Mouse (Mus musculus): ENCODE measurements around the gene Rasgef1b.

The Rasgef1b gene

DNA sequence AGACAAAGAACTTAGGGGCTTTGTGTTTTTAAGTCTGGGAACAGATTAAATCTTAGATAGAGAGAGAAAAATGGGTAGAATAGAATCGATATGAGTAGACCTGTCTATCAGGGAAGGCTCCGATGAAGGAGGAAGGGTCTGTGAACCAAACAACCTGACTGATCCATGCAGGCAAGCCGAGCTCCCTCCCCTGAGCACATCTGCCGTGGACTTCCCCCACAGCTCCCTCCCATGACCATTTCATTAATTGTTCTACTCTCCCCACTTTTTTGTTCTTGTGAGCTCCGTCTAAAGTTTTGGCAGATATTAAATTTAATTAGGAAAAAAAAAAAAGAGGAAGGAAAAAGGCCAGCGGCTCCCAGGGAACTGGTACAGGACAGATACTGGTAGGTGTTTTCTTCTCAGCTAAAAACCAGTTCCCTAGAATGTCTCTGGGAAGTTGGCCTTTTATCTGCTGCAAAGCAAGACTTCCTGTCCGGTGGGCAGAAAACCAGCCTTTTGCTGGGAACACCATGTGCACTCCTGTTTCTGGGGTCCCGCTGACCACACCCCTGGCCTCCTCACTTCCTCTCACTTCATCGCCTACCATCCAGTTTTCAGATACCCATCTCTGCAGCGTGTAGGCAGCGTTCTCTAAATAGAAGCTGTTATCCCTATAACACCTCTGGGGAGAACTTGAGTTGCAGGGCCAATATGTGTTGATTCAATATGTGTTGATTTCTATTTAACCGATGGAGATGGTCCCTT lies 437.6 kb downstream of the Rasgef1b start:
- no peak for DNase-seq (ENCODE audit: low read depth)

DNA sequence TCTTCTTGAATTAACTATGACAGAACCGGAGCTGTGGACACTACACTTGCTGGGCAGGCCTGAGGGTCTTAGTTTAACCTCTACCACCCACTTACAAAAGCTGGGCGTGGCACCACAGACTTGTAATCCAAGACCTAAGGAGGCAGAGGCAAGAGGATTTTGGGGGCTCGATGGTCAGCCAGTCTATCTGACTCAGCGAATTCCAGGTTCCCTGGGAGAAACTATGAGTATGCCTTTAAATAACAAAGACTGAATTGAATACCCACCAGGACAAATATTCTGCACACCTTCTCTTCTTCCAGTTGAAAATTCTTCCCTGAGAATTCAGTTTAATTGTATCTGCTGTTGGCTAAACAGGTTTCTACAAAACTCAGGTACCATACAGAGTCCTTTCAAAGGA lies 440.6 kb downstream of the Rasgef1b start:
- DNase-seq (ENCODE audit: low read depth) = no peak

DNA sequence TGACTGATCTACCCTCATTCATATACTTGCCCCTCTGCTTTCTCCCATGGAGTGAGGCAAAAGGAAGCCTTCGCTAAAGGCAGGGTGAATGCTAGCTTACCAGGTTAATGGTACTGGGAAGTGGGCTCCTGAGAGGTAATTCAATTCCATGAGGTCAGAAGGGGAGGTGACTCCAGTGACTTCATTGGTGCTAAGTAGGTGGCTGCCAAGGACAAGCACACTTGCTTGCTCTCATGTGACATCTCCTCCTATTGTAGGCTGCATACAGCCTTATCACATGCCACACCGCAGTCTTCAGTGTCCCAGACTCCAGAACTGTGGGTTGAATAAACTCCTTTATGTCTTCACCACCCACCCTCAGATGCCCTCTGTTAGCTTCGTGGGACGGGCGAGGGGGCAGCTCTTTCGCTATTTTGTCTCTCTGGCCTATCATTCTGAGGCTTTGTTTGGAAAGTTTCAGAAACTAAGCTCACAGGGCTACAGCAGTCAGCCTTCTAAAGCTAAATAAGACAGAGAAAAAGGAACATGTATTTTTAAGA lies 441.1 kb downstream of the Rasgef1b start:
- no peak for DNase-seq (ENCODE audit: low read depth)

DNA sequence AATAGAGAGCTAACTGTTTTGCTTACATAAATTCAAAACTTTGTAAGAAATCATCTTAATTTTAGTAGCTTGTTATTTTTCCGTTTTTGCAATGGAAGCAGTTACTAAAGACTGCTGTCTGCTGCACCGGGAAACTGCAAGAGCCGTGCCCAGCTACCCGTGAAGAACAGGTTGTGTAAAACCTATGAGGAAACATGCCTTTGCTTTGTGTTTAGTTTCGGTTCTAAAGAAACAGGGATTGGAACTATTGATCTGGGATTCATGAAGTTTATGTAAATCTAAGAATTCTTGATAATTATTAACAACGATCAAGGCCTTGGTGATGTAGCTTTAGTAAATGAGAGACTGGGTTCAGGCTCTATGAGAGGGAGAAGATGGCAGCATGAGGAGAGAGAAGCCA lies 442.3 kb downstream of the Rasgef1b start:
- DNase-seq (ENCODE audit: low read depth) = no peak

DNA sequence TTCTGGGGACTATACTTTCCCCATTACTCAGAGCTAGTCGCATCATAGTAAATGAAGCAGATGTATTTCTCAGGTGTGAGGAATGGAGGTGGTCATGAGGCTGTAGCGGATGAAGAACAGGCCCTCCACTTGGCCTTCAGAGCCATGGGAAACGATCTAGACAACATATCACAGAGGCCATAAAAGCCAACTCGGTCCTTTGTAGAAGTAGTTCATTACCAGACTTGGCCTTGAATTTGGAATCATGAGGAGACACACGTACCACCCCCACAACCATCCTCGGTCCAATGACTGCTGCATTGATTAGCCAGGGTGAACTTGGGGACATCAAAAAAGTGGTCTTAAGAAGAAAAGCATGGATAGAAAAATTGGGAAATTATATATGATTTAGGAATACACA lies 442.8 kb downstream of the Rasgef1b start:
- no peak for DNase-seq (ENCODE audit: low read depth)

DNA sequence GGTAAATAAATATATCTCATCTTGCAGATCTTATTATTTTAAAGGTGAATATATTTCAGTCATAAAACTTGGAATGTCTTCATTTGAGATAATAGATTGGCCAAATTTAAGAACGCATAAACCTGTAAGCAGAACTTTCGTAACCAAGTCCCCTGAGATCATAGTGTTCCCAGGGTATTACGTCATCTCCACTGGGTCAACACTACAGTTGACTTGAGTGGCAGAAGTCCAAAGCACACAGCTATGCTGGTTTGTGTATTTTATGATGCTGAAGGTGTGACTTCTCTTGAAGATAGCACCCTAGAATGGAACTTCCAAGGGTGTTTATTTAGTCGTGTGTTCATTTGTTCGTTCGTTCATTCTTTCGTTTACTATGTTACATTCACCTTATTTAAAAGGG lies 444.5 kb downstream of the Rasgef1b start:
- no peak for DNase-seq (ENCODE audit: low read depth)

DNA sequence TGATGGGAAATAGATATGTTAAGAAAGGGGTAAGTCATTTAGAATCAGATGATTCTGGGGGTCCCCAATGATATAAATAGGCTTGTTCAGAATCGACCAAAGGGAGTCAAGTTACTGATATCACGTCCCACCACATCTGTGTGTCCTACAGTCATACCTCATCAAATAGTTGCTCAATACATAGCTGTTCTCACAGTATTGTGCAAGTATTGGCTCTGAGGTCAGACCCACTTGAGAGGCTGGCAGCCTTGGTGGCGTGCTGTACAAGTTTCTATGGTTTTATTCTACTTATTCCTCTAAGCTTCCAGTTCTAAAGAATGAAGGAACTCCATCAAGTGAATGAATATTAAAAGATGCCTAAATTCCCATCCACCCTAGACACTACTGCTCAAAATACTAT lies 445.2 kb downstream of the Rasgef1b start:
- DNase-seq (ENCODE audit: low read depth) = no peak

DNA sequence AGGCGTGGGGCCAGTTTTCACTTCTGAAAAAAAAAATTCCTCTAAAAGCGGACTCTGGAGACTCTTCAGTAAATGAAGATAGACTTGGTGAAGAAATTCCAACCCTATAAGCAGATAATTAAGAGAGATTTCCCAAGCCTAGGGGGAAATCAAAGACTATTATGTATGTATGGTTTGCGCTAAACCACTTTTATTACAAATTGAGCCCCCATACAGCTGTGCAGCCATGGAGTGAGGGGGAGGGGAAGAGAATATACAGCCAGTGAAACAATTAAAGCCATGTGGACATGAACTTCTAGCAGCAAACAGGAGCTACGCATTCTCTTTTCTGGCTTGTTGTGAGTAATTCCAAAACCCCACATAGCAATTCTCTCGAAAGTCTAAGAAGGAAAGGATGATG lies 448.3 kb downstream of the Rasgef1b start:
- DNase-seq (ENCODE audit: low read depth) = no peak

DNA sequence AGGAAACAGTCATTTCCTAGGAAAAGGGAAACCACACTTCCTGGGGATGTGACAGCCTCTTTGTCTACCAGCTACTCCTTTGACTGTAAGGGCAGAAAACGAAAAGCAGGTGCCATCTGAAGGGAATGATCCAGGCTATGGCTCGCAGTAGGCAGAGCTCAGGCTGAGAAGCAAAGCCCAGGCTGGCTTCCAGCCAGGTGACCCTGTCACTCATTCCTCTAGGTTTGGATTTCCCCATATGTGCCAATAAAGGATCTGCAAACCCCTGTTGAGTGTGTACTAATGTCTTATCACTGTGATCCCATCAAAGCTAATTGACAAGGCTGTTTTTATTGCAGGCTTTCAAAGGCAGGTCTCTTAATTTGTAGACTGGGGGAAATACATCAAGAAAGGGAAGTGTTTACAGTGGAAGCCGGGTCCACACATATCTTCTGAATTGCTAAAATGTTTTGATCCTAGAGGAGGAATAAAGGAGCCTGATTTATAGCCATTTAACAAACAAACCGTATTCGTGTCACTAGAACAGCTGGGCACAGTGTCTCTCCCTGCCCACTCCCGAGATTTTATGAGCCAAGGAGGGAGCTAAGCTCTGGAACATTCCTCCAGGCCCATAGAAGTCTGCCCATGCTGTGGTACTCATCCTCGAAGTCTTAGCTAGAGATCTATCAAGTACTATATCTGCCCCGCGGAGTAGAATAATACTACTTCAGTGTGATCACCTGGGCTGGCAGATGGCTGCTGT lies 449.7 kb downstream of the Rasgef1b start:
- DNase-seq (ENCODE audit: low read depth) = no peak

DNA sequence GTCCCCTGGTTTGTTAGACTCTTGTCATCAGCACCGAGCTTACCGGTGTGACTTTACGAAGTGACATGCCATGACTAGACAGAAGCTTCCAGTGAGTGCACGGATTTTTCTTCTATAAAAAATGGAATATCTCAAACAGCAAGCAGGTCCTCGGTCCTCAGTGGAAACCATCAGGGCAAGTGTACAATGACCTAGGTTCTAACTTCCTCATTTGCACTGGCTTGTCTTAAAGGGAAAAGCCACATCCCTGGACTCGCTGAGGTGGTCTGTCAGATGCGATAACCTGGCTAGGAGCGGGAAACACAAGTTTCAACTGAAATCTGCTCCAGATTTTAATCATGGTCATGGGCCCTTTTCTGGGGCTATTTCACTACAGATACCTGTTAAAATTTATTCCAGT lies 450.5 kb downstream of the Rasgef1b start:
- no peak for DNase-seq (ENCODE audit: low read depth)

DNA sequence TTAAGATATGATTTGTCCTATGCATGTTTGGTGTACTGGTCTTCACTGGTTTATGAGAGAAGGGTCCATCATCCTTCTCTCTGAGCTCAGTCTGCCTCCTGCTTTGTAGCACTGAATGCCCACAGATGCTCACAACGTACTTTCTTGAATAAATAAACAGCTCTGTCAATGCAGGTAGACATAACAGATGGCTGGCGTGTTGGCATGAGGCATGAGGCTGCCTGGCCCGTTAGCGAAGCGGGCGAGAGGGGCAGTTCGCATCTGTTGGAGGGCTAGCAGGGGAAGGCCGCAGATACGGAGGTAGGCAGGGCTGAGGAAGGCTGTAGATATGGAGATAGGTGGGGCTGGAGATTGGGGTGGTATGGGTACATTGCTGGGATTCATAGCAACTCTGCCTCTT lies 451.3 kb downstream of the Rasgef1b start:
- DNase-seq (ENCODE audit: low read depth) = no peak

DNA sequence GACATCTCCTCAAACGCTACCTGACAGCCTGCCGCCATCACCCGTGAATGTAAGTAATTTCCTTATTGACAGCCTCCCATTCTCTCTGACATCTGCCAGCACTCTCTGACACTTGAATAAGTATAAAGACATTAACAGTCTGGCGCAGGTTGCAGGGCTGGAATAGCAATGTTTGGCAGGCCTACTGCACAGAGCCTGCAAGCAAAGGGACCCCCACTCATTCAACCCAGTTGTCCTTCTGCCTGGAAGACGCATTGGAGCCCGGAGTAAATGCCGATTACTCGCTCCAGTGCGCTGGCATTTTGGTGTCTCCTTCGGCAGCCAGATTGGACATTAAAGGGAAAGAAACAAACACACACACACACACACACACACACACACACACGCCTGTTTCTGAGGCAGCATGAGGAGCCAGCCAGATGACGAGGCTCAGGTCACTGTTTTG lies 454.7 kb downstream of the Rasgef1b start:
- DNase-seq (ENCODE audit: low read depth) = no peak

DNA sequence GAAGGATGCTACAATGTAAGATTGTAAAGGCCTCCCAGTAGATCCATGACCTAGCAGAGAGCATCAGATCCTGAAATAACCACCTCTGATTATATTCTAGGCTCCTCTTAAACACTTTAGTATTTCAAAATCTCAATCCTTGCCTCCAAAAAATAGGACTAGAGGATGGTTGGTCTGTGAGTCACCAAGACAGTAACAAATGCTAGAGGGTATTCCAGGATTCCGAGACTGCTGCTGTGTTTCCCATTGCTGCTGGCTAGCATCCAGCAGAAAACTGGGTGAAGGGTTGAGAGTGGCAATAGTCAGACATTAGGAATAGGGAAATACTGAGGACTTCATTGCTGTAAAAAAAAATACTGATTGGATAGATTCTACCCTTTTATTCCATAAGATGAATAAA lies 457.3 kb downstream of the Rasgef1b start:
- no peak for DNase-seq (ENCODE audit: low read depth)

DNA sequence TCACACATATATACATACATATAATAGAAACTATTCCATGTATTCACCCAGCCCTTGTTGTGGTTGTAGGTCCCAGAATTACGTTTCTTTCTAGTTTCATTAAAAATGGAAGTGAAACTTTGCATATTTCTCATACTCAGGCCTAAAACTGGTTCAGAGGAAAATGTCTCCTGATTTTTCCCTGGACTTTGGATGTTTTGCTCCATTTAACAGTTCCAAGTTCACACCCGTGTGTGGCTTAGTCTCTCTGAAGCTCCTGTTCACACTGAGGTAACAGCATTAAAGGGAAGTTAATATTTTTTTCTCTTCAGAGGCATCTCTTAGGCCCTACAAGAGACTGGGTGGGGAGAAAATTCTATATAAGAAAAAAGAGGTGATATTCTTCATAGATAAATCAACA lies 459.7 kb downstream of the Rasgef1b start:
- DNase-seq (ENCODE audit: low read depth) = no peak

DNA sequence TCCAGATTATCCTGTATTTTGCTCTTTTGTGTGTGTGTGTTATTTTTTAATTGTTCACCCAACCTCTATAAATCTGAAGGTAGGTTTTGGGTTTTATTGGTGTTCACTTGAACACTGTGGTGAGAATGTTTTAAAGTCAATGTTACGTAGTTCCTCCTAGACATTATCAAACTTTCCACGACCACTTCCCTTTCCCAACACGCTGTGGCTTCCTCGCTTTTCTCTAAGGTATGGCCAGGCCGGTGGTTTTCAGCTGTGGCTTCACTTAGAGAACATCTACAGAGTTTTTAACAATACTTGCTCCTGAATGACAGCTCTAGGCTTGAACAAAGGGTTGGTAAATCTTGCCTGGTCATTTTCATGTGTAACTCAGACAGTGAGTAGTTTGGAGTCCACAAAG lies 461.5 kb downstream of the Rasgef1b start:
- DNase-seq (ENCODE audit: low read depth) = no peak

DNA sequence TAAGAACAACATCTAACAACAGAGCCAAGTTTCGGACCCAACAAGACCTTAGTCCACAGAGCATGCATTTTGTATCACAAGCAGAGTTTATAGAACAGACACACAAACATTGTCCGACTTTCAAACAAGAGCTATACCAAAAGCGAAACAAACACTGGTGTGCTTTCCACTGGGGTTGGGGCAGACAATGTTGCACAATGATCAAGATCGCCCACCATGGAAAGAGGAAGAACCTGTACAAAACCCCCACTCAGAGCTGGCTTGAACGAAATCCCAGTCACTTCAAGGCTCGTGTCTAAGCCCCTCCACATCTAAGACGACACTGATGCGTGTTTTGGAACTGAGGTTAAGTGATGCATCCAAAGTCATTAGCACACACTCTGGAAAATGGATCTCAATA lies 462.6 kb downstream of the Rasgef1b start:
- DNase-seq (ENCODE audit: low read depth) = no peak

DNA sequence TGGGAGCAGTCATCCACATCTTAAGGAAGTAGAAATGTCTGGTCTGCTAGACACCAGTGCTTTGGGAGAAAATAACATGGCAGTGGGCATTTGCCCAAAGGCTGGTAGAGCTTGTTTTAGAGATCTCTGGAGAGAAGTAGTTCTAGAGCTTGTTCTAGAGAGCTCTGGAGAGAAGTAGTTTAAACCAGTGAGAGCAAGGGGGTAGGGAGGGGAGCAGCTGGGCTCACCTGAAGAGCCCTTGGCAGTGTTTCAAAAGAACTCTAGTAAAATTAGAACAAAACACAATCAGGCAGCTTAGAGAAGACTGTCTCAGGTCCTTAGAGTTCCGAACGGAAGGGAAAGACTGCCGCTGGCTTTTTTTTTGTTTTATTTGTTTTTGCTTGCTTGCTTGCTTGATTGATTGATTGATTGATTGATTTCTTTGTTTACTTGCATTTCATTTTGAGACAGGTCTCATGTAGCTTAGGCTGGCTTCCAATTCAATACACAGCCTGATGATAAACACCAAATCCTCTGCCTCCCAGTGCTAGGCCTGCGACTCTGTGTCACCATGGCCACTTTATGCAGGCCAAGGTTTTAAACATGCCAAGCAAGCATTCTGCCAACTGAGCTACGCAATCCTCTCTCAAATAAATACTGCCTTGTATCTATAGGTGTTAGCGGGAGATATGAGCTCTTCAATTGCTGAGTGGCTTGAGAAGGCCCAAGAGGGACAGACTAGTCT lies 466.5 kb downstream of the Rasgef1b start:
- no peak for DNase-seq (ENCODE audit: low read depth)

DNA sequence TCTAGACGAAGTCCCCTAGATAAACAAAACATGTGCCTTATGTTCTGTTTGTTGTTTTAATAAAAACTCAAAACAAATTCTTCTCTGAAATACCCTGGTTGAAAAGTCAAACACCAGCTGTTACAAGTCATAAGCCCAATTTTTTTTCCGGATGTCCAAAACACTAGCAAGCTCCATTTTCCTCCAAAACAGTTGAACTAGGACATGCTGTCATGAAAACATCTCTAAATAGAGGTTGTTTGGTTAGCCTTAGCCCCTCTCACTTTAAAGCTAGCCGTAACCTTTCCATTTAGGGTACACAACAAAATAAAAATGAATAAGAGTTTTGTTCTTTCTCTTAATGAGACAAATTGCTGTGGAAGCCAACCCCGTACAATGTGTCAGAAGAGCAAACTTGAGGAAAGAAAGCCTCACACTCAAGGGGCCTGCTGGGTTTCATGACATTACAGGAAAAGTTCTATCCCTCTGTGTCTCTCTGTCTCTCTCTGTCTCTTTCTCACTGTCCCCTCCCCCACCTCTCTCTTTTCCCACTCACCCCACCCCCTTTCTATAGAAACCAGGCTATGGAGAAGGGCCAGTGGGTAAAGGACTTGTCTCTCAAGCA lies 467.6 kb downstream of the Rasgef1b start:
- DNase-seq (ENCODE audit: low read depth) = no peak

DNA sequence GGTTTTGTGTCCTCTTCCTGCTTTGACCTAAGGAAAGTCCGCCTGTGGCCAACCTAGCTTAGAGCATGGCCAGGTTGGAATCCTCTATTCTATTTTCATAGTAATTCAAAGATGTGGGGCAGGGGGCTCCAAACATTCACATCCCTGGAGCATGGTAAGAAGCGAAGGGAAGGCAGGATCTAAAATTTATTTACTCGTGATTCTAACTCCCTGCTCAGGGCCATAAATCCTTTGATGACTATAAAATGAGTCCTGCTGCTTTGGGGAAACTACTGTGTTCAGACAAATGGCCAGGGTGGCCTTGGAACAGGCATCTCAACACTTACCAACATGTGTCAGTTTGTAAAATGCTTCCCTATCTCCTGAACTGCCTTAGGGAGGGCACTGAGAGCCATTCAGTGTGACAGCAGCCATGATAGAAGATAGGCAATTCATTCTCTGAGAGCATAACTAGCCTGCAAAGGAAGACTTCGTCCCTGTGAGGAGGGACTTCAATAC lies 470.8 kb downstream of the Rasgef1b start:
- DNase-seq (ENCODE audit: low read depth) = no peak

DNA sequence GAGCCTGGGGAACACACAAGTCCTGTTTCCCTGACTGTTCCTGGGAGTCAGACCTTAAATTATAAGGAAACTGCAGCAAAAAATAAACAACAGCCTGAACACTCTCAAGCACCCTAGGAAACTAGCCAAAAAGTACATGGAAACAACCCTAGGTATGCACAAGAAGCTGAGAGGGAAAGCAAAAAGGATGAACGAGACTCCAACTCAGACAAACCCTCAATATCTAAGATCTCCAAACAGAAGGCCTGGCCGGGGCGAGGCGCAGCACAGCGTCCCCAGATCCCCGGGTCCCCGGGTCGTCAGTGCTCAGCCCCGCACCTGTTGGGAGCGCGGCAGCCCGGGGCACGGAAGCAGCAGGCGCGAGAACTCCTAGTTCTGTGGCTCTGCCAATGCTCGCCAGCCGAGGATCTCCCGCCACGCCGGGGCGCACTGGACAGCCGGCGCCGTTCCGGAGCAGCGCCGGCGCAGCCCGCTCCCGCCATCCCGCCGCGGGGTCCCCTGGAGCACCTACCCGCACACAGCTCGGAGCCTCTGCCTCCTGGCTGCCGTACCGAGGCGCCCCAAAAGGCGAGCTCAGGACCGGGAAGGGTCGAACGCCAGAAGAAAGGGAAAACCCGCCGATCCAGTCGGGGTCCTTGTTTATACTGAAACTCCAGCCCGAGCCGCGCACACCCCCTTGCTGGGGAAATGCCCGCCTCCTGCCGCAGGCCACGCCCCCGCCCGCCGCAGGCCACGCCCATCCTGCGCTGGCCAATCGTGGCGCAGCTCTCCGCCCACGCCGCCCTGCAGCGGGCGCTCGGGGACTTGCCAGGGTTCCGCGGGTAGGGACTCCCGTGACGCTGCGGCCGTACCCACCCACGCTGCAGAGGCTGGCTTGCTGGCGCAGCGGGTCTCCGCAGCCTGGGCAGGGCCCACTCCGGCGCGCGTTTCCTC lies 476.4 kb downstream of the Rasgef1b start:
- DNase-seq (ENCODE audit: low read depth) = peak; percentile 96
